Mouse (Mus musculus): ENCODE results near the gene Cfap221. TPM values are rescaled to one million over a fixed set of nuclear protein-coding genes. Genes with fewer than 3 reads are reported as not detected.

Cfap221 gene
- polyA plus RNA-seq, 1 experiment from 2014 or later = 0.05 TPM

DNA sequence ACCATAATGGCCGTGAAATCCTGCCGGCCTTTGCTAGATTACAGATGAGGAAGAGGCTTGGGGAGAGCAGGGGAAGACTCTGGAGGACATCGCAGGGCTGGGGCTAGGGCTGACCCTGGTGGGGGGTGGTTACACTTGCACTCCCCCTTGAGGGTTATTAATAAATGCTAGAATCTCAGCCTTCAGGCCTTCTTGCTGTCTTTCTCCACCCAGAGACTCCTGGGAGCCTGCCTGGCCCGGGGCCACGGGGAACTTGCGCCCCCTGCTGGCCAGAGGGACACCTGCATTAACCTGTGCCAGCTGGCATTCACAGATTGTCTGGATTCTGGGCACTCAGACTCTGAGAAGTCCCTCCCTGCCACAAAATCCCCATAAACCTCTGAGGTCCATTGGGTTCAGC lies 102.1 kb downstream of the Cfap221 start:
- H3K27me3 ChIP-seq (ENCODE audit: control insufficient read depth, insufficient read depth, low read length) = no peaks in the 10 kb centered on the region
- H3K36me3 ChIP-seq (ENCODE audit: control insufficient read depth, insufficient read depth, low read length) = no peaks in the 10 kb centered on the region
- H3K27ac ChIP-seq (ENCODE audit: low read length) = no peak overlapping the region
- peaks cover 2% of the 10 kb centered on the region; the same call in 1 of the 2 replicates for H3K4me1 ChIP-seq (ENCODE audit: control insufficient read depth, insufficient read depth, low read length)
- H3K9ac ChIP-seq (ENCODE audit: low read length) = no peak overlapping the region
- H3K9me3 ChIP-seq (replicated peaks; ENCODE audit: control insufficient read depth, low read length) = no peaks in the 10 kb centered on the region
- no peak overlapping the region for H3K4me2 ChIP-seq (ENCODE audit: low read depth, low read length)
- no peak for ATAC-seq (ENCODE audit: insufficient read depth, low FRiP score)
- no peak overlapping the region for H3K4me3 ChIP-seq (replicated peaks; ENCODE audit: low read length)
- 31% methylated on average over 6 of the region's 6 CpGs for WGBS

DNA sequence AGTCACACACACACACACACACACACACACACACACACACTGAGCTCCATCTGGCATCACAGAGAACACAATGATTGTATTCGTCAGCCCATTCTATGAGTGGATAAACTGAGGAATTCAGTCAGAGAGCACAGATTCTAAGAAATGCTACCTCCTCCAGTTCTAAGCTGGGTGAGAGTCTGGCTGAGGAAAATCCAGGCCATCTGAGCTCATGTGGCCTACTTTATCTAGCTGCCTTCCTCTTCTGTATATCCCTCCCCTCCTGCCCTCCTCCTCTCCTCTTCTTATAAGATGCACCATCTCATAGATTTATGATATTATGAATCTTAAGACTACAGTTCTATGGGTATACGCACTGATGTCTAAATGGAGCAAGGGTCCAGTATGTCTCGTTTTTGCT lies 103.4 kb downstream of the Cfap221 start:
- Histone ChIP-seq H3K27ac (ENCODE audit: low read length) (no peak overlapping the region), H3K9ac (ENCODE audit: low read length) (no peak overlapping the region), H3K9me3 (replicated peaks; ENCODE audit: control insufficient read depth, low read length) (no peaks in the 10 kb centered on the region), H3K27me3 (ENCODE audit: control insufficient read depth, insufficient read depth, low read length) (no peaks in the 10 kb centered on the region), H3K4me2 (ENCODE audit: low read depth, low read length) (no peak overlapping the region), H3K4me3 (replicated peaks; ENCODE audit: low read length) (no peak overlapping the region), H3K36me3 (ENCODE audit: control insufficient read depth, insufficient read depth, low read length) (no peaks in the 10 kb centered on the region), H3K4me1 (ENCODE audit: control insufficient read depth, insufficient read depth, low read length) (no peaks in the 10 kb centered on the region)
- no peak for ATAC-seq (ENCODE audit: insufficient read depth, low FRiP score)
- 84% methylated on average over 3 of the region's 3 CpGs for WGBS

DNA sequence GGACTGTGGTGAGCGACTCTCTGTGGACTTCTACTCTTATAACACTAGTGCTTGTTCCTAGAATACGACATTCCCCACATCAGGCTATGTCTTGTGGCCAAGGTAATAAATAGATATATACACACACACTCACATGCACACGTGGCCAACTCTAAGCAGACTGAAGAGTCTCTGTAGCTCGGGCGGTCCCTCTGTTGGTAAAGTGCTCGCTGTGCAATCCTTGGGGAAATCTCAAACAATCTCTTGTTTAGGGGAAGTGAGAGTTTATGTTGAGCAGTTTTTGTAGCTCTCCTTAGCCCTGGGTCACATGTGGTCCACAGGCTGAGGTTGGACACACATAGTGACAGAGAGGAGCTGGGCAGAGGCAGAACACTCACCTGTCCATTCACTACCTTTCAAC lies 104.1 kb downstream of the Cfap221 start:
- Histone ChIP-seq H3K9ac (ENCODE audit: low read length) (no peak overlapping the region), H3K36me3 (ENCODE audit: control insufficient read depth, insufficient read depth, low read length) (no peaks in the 10 kb centered on the region), H3K9me3 (replicated peaks; ENCODE audit: control insufficient read depth, low read length) (no peaks in the 10 kb centered on the region), H3K27ac (ENCODE audit: low read length) (no peak overlapping the region), H3K4me3 (replicated peaks; ENCODE audit: low read length) (no peak overlapping the region), H3K27me3 (ENCODE audit: control insufficient read depth, insufficient read depth, low read length) (no peaks in the 10 kb centered on the region), H3K4me1 (ENCODE audit: control insufficient read depth, insufficient read depth, low read length) (no peaks in the 10 kb centered on the region), H3K4me2 (ENCODE audit: low read depth, low read length) (no peak overlapping the region)
- 61% methylated on average over 6 of the region's 6 CpGs for WGBS
- no peak for ATAC-seq (ENCODE audit: insufficient read depth, low FRiP score)

DNA sequence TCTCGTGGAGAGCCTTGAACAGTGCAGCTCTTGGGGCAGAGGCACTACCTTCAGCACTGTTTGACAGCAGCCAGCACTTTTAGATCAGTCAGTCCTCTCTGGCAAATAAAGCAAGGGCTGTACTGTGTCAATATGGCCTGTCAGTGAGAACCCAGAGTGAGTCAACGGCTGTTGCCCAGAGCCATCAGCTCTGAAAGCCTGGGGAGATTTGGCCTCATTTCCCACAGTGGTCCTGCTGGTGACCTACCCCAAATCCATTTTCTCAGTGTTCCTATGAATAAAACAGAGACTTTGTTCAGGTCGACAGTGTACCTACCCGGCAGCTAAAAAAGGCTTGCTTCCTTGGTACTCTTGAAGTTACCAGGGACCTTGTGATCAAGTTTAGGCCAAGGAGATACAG lies 105.2 kb downstream of the Cfap221 start:
- 58% methylated on average over 4 of the region's 4 CpGs for WGBS
- H3K4me1 ChIP-seq (ENCODE audit: control insufficient read depth, insufficient read depth, low read length) = no peaks in the 10 kb centered on the region
- H3K9me3 ChIP-seq (replicated peaks; ENCODE audit: control insufficient read depth, low read length) = no peaks in the 10 kb centered on the region
- H3K4me2 ChIP-seq (ENCODE audit: low read depth, low read length) = no peak overlapping the region
- no peak overlapping the region for H3K9ac ChIP-seq (ENCODE audit: low read length)
- no peaks in the 10 kb centered on the region for H3K36me3 ChIP-seq (ENCODE audit: control insufficient read depth, insufficient read depth, low read length)
- H3K27me3 ChIP-seq (ENCODE audit: control insufficient read depth, insufficient read depth, low read length) = no peaks in the 10 kb centered on the region
- no peak overlapping the region for H3K4me3 ChIP-seq (replicated peaks; ENCODE audit: low read length)
- ATAC-seq (ENCODE audit: insufficient read depth, low FRiP score) = no peak
- H3K27ac ChIP-seq (ENCODE audit: low read length) = no peak overlapping the region

DNA sequence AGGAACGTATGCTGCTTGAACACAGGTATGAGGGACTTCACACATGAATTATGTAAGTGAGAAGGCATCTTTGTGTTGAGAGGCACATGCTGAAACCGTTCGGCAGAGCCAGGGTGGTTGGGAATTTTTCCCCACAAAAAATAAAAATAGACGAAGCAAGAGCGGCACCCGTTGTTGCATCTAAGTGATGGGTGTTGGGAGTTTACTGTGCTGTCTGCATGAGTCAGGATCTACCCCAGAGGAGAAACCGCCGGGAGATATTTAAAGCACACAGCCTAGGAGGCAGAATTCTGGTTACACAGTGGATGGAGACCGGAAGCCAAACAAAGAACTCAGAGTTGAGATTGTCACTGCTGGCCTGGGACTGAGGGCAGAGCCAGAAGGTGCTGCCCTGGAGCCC lies 105.9 kb downstream of the Cfap221 start:
- no peak overlapping the region for H3K27ac ChIP-seq (ENCODE audit: low read length)
- no peaks in the 10 kb centered on the region for H3K27me3 ChIP-seq (ENCODE audit: control insufficient read depth, insufficient read depth, low read length)
- no peaks in the 10 kb centered on the region for H3K36me3 ChIP-seq (ENCODE audit: control insufficient read depth, insufficient read depth, low read length)
- H3K4me2 ChIP-seq (ENCODE audit: low read depth, low read length) = no peak overlapping the region
- H3K9me3 ChIP-seq (replicated peaks; ENCODE audit: control insufficient read depth, low read length) = no peaks in the 10 kb centered on the region
- no peak for ATAC-seq (ENCODE audit: insufficient read depth, low FRiP score)
- no peak overlapping the region for H3K4me3 ChIP-seq (replicated peaks; ENCODE audit: low read length)
- no peaks in the 10 kb centered on the region for H3K4me1 ChIP-seq (ENCODE audit: control insufficient read depth, insufficient read depth, low read length)
- 82% methylated on average over 9 of the region's 9 CpGs for WGBS
- no peak overlapping the region for H3K9ac ChIP-seq (ENCODE audit: low read length)

DNA sequence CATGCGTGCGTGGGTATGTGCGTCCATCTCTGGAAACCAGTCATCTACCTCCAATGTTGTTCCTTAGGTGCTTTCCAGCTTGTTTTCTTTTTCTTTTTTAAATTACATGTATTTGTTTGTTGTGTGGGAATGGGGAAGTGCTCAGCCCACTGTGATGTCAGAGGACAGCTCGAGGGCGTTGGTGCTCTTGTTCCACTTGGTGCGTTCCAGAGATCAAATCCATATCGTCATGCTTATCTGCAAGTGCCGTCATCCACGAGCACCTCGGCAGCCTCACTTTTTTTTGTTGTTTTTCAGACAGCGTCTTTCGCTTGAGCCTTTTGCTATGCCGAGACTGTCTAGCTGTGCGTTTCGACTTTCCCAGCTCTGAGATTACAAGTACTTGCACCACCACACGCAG lies 107.7 kb downstream of the Cfap221 start:
- H3K4me1 ChIP-seq (ENCODE audit: control insufficient read depth, insufficient read depth, low read length) = no peaks in the 10 kb centered on the region
- no peak overlapping the region for H3K27ac ChIP-seq (ENCODE audit: low read length)
- no peak overlapping the region for H3K9ac ChIP-seq (ENCODE audit: low read length)
- no peaks in the 10 kb centered on the region for H3K27me3 ChIP-seq (ENCODE audit: control insufficient read depth, insufficient read depth, low read length)
- no peak overlapping the region for H3K4me2 ChIP-seq (ENCODE audit: low read depth, low read length)
- no peaks in the 10 kb centered on the region for H3K36me3 ChIP-seq (ENCODE audit: control insufficient read depth, insufficient read depth, low read length)
- no peak for ATAC-seq (ENCODE audit: insufficient read depth, low FRiP score)
- 77% methylated on average over 16 of the region's 16 CpGs for WGBS
- H3K4me3 ChIP-seq (replicated peaks; ENCODE audit: low read length) = no peak overlapping the region
- no peaks in the 10 kb centered on the region for H3K9me3 ChIP-seq (replicated peaks; ENCODE audit: control insufficient read depth, low read length)

DNA sequence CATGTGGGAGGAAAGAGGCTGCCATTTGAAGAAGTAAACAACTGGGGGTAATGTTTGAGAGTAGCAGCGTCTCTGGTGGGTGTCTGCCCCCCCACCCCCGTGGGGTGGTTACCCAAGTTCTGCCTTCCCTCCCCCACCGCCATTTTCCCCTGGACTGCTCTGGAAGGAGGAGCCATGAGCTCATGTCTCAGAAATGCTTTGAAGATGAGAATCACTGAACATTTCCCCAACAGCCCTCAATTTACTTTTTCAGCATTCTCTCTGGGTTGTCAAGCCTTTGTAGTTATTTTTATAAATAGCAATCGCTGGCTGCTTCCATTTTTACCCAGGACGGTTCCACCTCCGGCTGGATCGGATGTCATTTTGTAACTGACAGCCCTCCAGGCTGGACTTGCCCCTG lies 110.7 kb downstream of the Cfap221 start:
- Histone ChIP-seq H3K27ac (ENCODE audit: low read length) (no peak overlapping the region), H3K9ac (ENCODE audit: low read length) (no peak overlapping the region), H3K27me3 (ENCODE audit: control insufficient read depth, insufficient read depth, low read length) (no peaks in the 10 kb centered on the region), H3K4me3 (replicated peaks; ENCODE audit: low read length) (no peak overlapping the region), H3K36me3 (ENCODE audit: control insufficient read depth, insufficient read depth, low read length) (no peaks in the 10 kb centered on the region), H3K4me2 (ENCODE audit: low read depth, low read length) (no peak overlapping the region), H3K4me1 (ENCODE audit: control insufficient read depth, insufficient read depth, low read length) (no peaks in the 10 kb centered on the region), H3K9me3 (replicated peaks; ENCODE audit: control insufficient read depth, low read length) (no peaks in the 10 kb centered on the region)
- WGBS = 44% methylated on average over 7 of the region's 7 CpGs
- no peak for ATAC-seq (ENCODE audit: insufficient read depth, low FRiP score)

DNA sequence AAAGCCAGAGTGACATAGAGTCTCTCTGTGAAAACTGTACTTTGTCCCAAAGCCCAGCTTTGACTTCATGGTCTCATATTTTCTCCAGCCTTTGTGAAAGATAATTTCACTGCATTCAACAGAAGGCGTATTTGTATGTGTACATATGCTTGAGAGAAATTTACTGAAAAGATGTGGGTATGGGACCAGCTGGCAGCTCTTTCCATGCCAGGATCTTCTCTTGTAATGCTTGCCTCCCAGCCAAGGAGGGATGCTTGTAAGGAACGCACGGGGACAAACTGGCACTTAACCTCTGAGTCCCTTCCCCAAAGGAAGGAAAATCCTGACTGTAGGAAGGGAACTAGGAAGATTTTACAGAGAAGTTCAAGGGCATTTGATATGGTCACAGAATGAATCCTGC lies 112.8 kb downstream of the Cfap221 start:
- 77% methylated on average over 3 of the region's 3 CpGs for WGBS
- Histone ChIP-seq H3K4me1 (ENCODE audit: control insufficient read depth, insufficient read depth, low read length) (no peaks in the 10 kb centered on the region), H3K27me3 (ENCODE audit: control insufficient read depth, insufficient read depth, low read length) (no peaks in the 10 kb centered on the region), H3K36me3 (ENCODE audit: control insufficient read depth, insufficient read depth, low read length) (no peaks in the 10 kb centered on the region), H3K9ac (ENCODE audit: low read length) (no peak overlapping the region), H3K4me3 (replicated peaks; ENCODE audit: low read length) (no peak overlapping the region), H3K4me2 (ENCODE audit: low read depth, low read length) (no peak overlapping the region), H3K27ac (ENCODE audit: low read length) (no peak overlapping the region), H3K9me3 (replicated peaks; ENCODE audit: control insufficient read depth, low read length) (no peaks in the 10 kb centered on the region)
- ATAC-seq (ENCODE audit: insufficient read depth, low FRiP score) = no peak

DNA sequence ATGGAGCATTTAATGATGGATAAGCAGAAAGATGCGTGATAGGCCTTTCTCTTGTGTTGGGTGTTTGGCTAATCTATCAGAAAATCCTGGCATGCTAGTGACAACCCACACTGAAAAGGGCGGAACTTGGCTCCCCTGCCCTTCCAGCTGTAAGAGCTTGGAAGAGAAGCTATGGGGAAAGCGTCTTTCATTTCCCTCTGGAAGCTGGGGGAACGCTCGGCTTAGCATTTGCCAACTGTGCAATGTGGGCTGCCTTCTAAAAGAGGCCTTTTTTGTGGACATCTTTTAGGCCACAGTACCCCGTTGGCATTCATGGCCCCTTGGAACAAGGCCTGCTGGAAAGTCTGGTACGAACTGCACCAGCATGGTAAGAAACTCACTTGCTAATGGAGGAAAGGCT lies 118.1 kb downstream of the Cfap221 start:
- 72% methylated on average over 7 of the region's 7 CpGs for WGBS
- no peaks in the 10 kb centered on the region for H3K36me3 ChIP-seq (ENCODE audit: control insufficient read depth, insufficient read depth, low read length)
- no peaks in the 10 kb centered on the region for H3K9me3 ChIP-seq (replicated peaks; ENCODE audit: control insufficient read depth, low read length)
- H3K4me3 ChIP-seq (replicated peaks; ENCODE audit: low read length) = no peak overlapping the region
- H3K4me2 ChIP-seq (ENCODE audit: low read depth, low read length) = no peak overlapping the region
- no peak overlapping the region for H3K9ac ChIP-seq (ENCODE audit: low read length)
- H3K4me1 ChIP-seq (ENCODE audit: control insufficient read depth, insufficient read depth, low read length) = no peaks in the 10 kb centered on the region
- no peak for ATAC-seq (ENCODE audit: insufficient read depth, low FRiP score)
- H3K27me3 ChIP-seq (ENCODE audit: control insufficient read depth, insufficient read depth, low read length) = no peaks in the 10 kb centered on the region
- H3K27ac ChIP-seq (ENCODE audit: low read length) = no peak overlapping the region

DNA sequence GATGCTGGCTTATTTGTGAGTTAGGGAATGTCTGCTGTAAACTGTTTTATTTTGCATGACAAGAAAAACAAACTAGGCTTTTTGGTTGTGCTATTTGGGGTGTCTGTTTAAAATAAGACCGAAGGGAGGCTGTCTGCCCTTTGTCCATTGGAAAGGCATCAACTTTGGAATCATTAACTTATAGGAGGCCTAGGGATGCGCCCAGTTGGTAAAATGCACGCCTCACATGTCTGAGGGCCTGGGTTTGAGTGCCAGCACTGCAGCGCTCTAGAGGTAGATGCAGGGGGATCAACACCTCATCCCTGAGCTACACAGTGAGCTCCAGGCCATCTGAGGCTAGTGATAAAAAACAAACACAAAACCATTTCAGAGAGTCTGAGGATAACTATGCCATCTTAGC lies 119.6 kb downstream of the Cfap221 start:
- no peaks in the 10 kb centered on the region for H3K27me3 ChIP-seq (ENCODE audit: control insufficient read depth, insufficient read depth, low read length)
- no peaks in the 10 kb centered on the region for H3K9me3 ChIP-seq (replicated peaks; ENCODE audit: control insufficient read depth, low read length)
- ATAC-seq (ENCODE audit: insufficient read depth, low FRiP score) = no peak
- no peak overlapping the region for H3K4me3 ChIP-seq (replicated peaks; ENCODE audit: low read length)
- H3K4me1 ChIP-seq (ENCODE audit: control insufficient read depth, insufficient read depth, low read length) = no peaks in the 10 kb centered on the region
- no peak overlapping the region for H3K4me2 ChIP-seq (ENCODE audit: low read depth, low read length)
- 90% methylated on average over 4 of the region's 4 CpGs for WGBS
- H3K36me3 ChIP-seq (ENCODE audit: control insufficient read depth, insufficient read depth, low read length) = no peaks in the 10 kb centered on the region
- no peak overlapping the region for H3K27ac ChIP-seq (ENCODE audit: low read length)
- no peak overlapping the region for H3K9ac ChIP-seq (ENCODE audit: low read length)
